Mouse (Mus musculus) megakaryocyte, embryonic 14.5 days (primary cell): ENCODE measurements around the gene Relch. TPM values are rescaled to one million over a fixed set of nuclear protein-coding genes. Genes with fewer than 3 reads are reported as not detected.

Experiments used
- H3K27me3 ChIP-seq: replicated peaks from 2 replicates; pipeline ENCODE3; 2012; ENCODE audit warnings: inconsistent platforms
- H3K36me3 ChIP-seq: replicated peaks from 2 replicates; pipeline ENCODE3; 2012; ENCODE audit warnings: low read length, inconsistent platforms, mixed read lengths
- H3K4me1 ChIP-seq: 2 replicates; pipeline ENCODE4 v1.6.1; 2012; ENCODE audit warnings: inconsistent platforms
- H3K4me3 ChIP-seq: replicated peaks from 2 replicates; pipeline ENCODE3; 2012; ENCODE audit warnings: moderate library complexity, mild to moderate bottlenecking, inconsistent platforms
- H3K9me3 ChIP-seq: 2 replicates; pipeline ENCODE4 v1.6.1; 2012; ENCODE audit warnings: inconsistent platforms
- FLI1 ChIP-seq: IDR thresholded peaks from 2 replicates; pipeline ENCODE4 v1.6.1; 2012; ENCODE audit warnings: low read length, inconsistent platforms, mixed read lengths
- GATA1 ChIP-seq: IDR thresholded peaks from 3 replicates; pipeline ENCODE4 v1.6.1; 2012; ENCODE audit warnings: mixed read lengths, low read length, inconsistent platforms, borderline replicate concordance
- polyA plus RNA-seq: library from polyadenylated mRNA; stranded (reverse); fragments of >175 nt; gene quantifications from 2 replicates; pipeline ENCODE4 v1.2.3, GENCODE M21; 2012; ENCODE audit warnings: low replicate concordance; ENCODE audit not compliant: insufficient read depth

Relch gene
- polyA plus RNA-seq, 1 experiment = 40.6 TPM

DNA sequence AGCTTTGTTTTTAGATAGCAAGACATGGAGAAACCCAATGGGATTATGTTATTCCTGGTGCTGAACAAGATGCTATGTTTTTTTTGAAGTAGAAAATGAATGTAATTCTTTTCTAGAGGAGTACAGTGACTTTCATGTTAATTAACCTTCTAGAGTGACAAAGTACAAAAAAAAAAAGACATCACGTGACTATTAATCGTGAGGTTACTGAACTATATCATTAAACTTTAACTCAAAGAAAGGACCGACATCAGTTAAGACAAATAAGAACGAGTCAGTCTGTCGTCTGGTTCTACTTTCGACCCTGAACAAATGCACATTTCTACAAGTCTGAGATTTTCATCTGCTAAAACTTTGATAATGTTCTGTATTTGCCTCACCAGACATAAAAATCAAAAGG is 74.7 kb downstream of the Relch start:
- Histone ChIP-seq H3K4me3 (no peak overlapping the region), H3K9me3 (no peaks in the 10 kb centered on the region), H3K36me3 (peaks cover 98% of the 10 kb centered on the region), H3K27me3 (no peaks in the 10 kb centered on the region), H3K4me1 (no peaks in the 10 kb centered on the region)
- TF ChIP-seq GATA1 (no peak), FLI1 (no peak)

DNA sequence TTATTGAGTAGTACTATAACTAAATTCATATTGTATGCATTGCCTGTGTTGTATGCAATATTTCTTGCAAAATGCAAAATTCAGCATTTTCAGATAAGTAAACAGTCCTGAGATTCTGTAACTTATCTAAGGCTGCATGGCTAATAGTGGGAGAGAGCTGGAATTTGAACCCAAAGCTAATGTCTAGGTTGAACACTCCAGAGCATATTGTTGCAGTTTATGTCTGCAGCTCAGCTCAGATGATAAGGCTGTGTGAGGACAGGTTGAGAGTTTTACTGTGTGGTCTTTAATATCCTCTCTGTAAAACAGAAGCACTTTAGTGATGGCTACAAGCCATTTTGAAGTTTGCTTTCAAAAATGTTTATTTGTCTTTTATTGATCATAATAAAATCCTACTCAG is 75.8 kb downstream of the Relch start:
- Histone ChIP-seq H3K36me3 (peaks cover 98% of the 10 kb centered on the region), H3K4me1 (no peaks in the 10 kb centered on the region), H3K9me3 (no peaks in the 10 kb centered on the region), H3K4me3 (no peak overlapping the region), H3K27me3 (no peaks in the 10 kb centered on the region)
- TF ChIP-seq FLI1 (no peak), GATA1 (no peak)

DNA sequence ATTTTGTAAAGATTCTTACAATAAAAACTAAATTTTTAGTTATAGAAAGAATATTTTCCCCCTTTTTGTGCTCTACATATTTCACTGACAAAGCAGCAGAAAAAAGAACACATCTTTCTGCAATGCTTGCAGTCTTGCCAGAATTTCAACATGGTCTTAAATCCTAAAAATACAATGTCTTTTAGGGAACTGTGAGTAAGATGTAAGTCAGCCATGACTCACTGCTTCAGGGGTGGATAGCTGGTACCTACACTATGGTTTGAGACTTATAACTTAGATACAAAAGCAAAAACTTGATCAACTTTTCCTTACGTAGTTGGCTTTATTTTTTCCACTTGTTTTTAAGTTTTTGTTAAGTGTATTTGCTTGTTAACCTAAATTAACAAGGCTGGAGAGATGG is 78.8 kb downstream of the Relch start:
- H3K4me3 ChIP-seq = no peak overlapping the region
- no peaks in the 10 kb centered on the region for H3K4me1 ChIP-seq
- peaks cover 100% of the 10 kb centered on the region for H3K36me3 ChIP-seq
- no peaks in the 10 kb centered on the region for H3K27me3 ChIP-seq
- H3K9me3 ChIP-seq = no peaks in the 10 kb centered on the region
- TF ChIP-seq GATA1 = no peak
- no peak for TF ChIP-seq FLI1

DNA sequence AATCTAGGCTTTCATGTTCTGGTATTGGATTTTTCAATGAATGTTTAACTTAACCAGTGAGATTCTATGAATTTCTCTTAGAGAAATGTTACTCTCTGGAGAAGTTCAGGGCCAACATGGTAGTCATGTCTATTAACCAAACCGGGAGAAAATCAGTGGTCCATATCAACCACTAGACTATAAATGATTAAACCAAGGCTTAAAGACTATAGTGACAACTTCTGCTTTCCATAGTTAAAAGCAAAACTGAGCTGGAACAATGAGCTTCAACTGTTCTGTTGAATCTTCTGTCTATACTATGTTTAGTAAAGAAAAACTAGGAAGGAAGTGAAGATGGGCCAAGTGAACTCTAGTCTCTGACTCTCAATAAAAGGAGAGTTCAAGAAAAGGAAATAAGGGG is 82.8 kb downstream of the Relch start:
- Histone ChIP-seq H3K4me1 (peaks cover 7% of the 10 kb centered on the region; the same call in 1 of the 2 replicates), H3K4me3 (no peak overlapping the region), H3K9me3 (no peaks in the 10 kb centered on the region), H3K27me3 (no peaks in the 10 kb centered on the region), H3K36me3 (peaks cover 100% of the 10 kb centered on the region)
- TF ChIP-seq FLI1 = no peak
- no peak for TF ChIP-seq GATA1

DNA sequence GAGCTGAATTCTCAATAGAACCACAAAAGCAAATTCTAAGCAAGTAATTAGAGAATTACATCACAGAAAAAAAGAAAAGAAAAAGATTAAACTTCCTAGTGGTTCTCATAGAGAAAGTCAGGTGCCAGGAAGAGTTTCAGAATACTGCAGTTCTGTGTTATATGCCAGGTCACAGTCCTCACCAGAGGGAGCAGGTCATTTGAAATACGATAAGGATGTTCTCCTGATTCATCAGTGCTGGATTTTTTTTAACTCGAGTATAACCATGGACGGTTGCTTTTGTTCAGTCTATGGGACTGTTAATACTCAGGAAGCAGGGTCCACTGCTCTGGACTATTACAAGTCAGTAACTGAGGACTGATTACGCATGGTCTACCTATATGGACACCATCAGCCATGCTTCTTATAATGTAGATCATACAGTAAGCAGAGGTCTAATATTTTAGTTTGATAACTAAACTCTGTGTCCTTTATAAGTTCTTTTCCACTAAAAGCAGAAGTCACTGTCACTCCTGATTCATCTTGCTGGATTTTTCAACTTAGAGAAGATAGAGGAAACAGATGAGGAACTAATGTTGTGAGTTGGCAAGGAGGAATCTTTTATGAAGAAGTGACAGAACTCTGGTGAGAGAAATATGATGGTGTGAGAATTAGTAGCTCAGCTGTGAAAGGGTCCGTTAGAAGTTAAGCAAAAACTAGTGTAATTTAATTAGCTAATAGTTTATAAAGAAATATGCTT is 83.4 kb downstream of the Relch start:
- no peaks in the 10 kb centered on the region for H3K27me3 ChIP-seq
- peaks cover 100% of the 10 kb centered on the region for H3K36me3 ChIP-seq
- H3K4me3 ChIP-seq = no peak overlapping the region
- TF ChIP-seq GATA1 (no peak), FLI1 (no peak)
- no peaks in the 10 kb centered on the region for H3K9me3 ChIP-seq
- peaks cover 11% of the 10 kb centered on the region for H3K4me1 ChIP-seq

DNA sequence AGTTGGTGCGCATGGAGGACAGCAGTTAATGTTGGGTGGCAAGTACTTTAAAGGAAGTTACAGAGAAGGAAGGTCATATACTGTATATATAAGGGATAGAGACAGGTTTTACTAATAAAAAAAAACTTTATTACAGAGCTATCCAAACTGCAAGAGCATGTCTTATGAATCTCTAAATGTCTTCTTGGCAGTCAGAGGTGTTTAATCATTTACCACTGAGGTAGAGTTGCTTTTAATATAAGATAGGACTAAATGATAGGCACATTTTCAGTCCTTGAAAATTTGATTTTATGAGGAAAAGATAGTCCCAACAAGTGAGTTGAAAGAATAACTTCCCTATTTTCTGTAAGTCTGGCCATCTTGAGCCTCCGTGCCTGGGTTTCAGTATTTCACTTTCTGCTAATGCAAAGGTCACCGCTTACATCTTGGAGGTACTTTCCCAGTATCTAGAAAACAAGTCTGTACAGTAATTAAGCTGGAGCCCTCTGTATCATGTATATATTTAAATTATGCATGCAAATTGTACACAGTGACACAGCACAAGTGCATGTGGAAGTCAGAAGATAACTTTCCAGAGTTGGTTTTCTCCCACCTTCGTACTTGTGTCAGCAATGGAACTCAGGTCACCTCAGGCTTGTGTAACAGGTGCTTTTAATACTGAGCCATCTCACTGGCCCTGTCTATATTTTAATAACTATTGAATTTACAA is 84.6 kb downstream of the Relch start:
- Histone ChIP-seq H3K27me3 (no peaks in the 10 kb centered on the region), H3K36me3 (peaks cover 100% of the 10 kb centered on the region), H3K4me1 (peaks cover 23% of the 10 kb centered on the region), H3K9me3 (no peaks in the 10 kb centered on the region), H3K4me3 (no peak overlapping the region)
- TF ChIP-seq FLI1 (no peak), GATA1 (no peak)

DNA sequence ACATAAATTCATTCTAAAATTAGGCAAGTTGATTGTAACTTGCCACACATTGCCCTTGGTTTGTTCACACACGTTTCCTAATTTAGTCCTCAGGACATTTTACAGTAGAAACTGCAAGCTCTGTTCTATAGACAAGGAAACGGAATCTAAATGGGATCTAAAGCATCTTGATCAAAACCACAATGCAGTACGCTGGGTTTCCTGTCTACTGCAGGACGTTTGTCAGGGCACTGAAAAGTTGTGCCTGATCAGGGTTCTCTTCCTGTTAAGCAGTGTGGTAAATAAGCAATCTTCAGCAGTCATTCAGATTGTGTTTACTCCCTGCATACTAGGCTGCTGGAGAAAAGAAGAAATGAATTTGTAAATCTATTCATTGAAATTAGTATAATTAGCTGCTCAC is 88.5 kb downstream of the Relch start:
- Histone ChIP-seq H3K36me3 (peaks cover 96% of the 10 kb centered on the region), H3K27me3 (no peaks in the 10 kb centered on the region)

DNA sequence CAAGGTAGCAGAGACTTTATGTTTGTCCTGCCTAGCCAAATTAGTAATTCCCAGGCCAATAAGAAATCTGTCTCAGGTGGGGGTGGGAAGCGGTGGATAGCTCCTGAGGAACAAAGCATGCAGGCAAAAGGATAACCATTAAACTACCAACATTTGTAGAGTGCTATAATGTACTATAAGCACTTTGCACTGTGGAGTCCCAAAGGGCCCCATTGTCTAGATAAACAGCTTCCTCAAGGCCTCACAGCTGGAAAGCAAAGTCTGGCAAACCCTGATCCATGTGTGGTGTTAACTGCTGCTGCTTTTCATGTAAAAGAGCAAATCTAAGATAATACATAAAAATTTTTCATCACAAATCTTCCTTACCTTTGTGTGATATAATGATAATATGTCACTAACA is 89.3 kb downstream of the Relch start:
- no peaks in the 10 kb centered on the region for H3K9me3 ChIP-seq
- no peak for TF ChIP-seq GATA1
- no peak for TF ChIP-seq FLI1
- peaks cover 91% of the 10 kb centered on the region for H3K36me3 ChIP-seq
- peaks cover 19% of the 10 kb centered on the region for H3K4me1 ChIP-seq
- no peak overlapping the region for H3K4me3 ChIP-seq
- H3K27me3 ChIP-seq = no peaks in the 10 kb centered on the region

More for the DNA sequence above, 88.5 kb downstream of the Relch start:
- peaks cover 23% of the 10 kb centered on the region for H3K4me1 ChIP-seq
- TF ChIP-seq GATA1 (no peak), FLI1 (no peak)
- H3K9me3 ChIP-seq = no peaks in the 10 kb centered on the region
- no peak overlapping the region for H3K4me3 ChIP-seq

DNA sequence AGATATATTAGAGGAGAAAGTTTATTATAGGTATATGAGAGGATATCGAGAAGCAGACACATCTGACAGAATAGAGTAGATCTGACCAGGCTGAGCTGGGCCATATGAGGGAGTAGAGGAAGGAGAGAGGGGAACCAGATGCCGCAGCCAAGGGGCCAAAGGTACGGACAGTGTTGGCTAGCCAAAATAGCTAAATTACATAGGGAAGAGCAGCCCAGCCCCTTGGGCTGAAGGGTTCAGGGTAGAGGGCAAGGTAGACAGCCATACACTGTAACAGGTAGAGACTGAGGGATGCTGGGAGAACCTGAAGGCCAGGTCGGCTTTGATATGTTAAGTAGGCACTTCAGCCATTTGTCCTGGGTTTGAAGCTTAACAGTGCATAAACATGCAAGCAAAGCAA is 95.1 kb downstream of the Relch start:
- TF ChIP-seq FLI1 = no peak
- no peak for TF ChIP-seq GATA1
- Histone ChIP-seq H3K9me3 (peaks cover 27% of the 10 kb centered on the region), H3K27me3 (no peaks in the 10 kb centered on the region), H3K36me3 (peaks cover 35% of the 10 kb centered on the region), H3K4me1 (no peaks in the 10 kb centered on the region), H3K4me3 (no peak overlapping the region)

DNA sequence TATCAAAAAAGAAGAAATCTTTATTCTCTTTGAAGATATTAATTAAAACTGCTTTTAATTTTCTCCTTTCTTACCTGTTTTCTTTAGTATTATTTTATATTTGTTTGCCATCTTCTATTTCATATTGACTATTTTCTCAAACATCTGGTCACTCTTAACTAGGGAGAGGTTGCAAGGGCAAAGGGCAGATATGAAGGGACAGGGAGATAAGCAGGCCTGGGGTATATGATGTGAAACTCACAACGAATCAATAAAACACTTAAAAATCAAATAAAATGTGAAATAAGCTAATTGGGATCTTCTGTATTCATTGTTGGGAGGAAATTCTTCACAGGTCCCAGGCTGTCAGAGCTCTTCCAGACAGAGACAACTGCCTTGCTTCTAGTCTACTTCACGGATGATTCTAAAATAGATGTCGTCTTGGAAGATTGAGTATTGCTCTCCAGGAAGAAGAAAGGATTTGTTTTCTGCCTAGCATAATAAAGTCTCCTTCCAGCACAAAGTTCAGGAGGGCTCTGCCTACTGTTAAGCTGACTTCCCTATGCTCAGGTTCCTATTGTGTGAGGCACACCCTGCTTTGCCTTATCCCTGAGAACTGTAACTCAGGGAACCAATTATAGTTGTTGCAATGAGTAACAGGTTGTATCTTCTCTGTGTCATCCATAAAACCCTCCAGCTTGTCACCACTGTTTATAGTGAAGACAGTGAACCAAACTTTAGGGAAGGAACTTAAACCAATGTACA is 95.9 kb downstream of the Relch start:
- TF ChIP-seq GATA1 = no peak
- no peak for TF ChIP-seq FLI1
- no peak overlapping the region for H3K4me3 ChIP-seq
- H3K4me1 ChIP-seq = no peaks in the 10 kb centered on the region

More for the DNA sequence above, 95.9 kb downstream of the Relch start:
- Histone ChIP-seq H3K27me3 (no peaks in the 10 kb centered on the region), H3K9me3 (peaks cover 32% of the 10 kb centered on the region), H3K36me3 (peaks cover 28% of the 10 kb centered on the region)
